Mouse (Mus musculus) liver, embryonic 14.5 days (tissue): ENCODE results near the gene Vkorc1l1.

Experiments used
- CTCF ChIP-seq: IDR thresholded peaks from 2 replicates; pipeline ENCODE4 v1.5.1; 2016; ENCODE audit warnings: antibody characterized with exemption, low read depth, control low read depth
- EP300 ChIP-seq: IDR thresholded peaks from 2 replicates; pipeline ENCODE4 v1.6.1; 2016; ENCODE audit warnings: antibody characterized with exemption, low read depth

DNA sequence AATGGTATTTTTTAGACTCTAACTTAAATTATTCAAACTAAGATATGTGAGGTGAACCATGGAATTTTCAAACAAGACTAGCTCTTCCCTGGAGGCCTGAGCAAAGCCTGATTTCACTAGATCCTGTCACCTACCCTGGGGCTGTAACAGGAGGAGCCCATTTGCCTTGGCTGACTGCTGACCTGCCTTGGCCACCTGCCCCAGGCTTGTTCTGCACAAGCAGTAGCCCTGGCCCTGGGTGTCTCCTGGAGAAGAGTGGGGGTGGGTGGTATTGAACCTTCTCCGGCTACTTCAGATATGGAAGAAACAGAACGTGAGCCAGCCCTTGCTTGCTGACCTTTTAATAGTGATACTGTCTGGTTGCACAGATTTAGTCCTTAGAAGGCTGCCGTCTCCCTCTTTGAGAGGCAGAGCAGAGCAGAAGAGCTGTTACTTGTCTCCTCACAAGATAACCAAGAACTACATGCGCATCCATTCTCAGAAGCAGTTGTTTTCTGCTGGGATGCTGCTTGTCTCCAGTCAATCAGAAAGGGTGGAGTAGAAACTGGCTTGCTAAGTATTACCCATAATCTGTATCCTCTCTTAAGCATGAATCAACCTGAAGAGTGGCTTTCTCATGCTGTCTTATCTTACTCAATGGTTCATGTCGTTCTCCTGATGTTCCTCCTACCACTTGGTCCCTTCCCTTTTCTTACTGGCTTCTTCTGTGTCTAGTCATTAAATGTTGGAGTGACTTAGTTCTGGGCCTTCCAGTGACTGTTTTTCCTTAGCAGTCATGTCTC, 12.9 kb downstream of the Vkorc1l1 start:
- TF ChIP-seq EP300 = no peak
- no peak for TF ChIP-seq CTCF
